Mouse (Mus musculus) thymus, adult 2 months (tissue): ENCODE measurements around the gene Jmjd7.

Experiments used
- CTCF ChIP-seq: fragments of 200-500 bp; IDR thresholded peaks from 2 replicates; pipeline ENCODE4 v1.5.1; 2012; ENCODE audit warnings: mild to moderate bottlenecking, control low read depth, low read length, moderate library complexity, borderline replicate concordance; ENCODE audit not compliant: control insufficient read depth, poor library complexity, insufficient read depth; ENCODE audit errors: extremely low read depth
- POLR2A ChIP-seq: fragments of 200-500 bp; IDR thresholded peaks from 2 replicates; pipeline ENCODE4 v1.6.1; 2012; ENCODE audit warnings: mild to moderate bottlenecking, low read length, control low read depth, moderate library complexity; ENCODE audit not compliant: control insufficient read depth, poor library complexity, insufficient read depth; ENCODE audit errors: extremely low read depth

DNA sequence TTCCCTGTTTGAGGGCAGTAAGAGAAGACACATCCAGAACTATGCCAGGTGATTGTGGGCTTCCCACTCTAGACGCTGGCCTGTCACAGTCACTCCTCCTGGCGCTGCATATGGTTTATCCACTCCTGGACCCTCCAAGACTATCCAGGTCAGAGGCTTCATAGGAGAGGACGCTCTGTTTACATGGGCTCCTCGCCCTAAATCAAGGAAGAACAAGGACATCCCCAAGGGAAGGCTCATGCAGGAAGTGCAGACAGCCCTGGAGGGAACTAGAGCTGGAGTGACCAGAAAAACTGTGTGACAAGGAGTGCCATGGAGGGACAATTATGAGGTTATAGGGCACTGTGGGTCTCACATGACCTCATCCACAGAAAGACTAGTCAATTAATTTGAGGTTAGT, 29.9 kb upstream of the Jmjd7 start:
- no peak for TF ChIP-seq CTCF
- no peak for TF ChIP-seq POLR2A
